Mouse (Mus musculus) NIH3T3 (cell line): ENCODE measurements around the gene Nf2.

Experiments used
- DNase-seq: peaks from one replicate; pipeline ENCODE4 v3.0.0-alpha.2; 2012; ENCODE audit warnings: low read depth

The Nf2 gene

DNA sequence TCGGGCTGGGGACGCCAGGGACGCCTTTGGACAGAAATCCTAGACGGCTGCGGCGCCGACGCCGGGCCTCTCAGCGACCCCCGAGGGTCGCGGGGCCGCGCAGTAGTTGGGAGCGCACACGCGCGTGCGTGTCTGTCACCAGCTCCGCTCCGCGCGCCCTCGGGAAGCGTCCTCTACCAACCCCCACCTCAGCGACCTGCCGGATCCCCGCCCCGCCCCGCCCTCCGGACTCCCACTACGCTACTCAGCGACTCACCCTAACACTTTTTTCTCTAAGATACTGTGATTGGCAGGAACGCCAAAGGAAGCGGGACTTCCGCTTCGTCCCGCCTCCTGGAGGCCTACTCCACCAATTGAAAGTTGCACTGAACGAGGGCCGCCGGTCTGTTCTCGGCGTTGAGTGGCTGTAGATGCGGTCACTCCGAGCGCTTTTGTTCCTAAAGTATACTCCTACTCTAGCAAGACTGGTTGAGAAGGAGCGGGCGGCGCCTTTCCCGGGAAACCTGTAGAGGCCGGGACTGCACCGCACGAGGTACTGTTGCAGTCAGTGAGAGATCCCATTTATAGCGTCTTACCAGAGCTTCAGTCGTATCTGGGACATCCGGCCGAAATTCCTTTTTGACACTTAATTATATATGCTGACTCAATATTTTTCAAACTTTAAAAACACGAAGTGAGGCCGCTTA is at the start of gene Nf2:
TSS of gene Nf2 (minus strand) at position 279 of the 686 bp plus-strand sequence.
- DNase-seq, result peak; percentile 99

DNA sequence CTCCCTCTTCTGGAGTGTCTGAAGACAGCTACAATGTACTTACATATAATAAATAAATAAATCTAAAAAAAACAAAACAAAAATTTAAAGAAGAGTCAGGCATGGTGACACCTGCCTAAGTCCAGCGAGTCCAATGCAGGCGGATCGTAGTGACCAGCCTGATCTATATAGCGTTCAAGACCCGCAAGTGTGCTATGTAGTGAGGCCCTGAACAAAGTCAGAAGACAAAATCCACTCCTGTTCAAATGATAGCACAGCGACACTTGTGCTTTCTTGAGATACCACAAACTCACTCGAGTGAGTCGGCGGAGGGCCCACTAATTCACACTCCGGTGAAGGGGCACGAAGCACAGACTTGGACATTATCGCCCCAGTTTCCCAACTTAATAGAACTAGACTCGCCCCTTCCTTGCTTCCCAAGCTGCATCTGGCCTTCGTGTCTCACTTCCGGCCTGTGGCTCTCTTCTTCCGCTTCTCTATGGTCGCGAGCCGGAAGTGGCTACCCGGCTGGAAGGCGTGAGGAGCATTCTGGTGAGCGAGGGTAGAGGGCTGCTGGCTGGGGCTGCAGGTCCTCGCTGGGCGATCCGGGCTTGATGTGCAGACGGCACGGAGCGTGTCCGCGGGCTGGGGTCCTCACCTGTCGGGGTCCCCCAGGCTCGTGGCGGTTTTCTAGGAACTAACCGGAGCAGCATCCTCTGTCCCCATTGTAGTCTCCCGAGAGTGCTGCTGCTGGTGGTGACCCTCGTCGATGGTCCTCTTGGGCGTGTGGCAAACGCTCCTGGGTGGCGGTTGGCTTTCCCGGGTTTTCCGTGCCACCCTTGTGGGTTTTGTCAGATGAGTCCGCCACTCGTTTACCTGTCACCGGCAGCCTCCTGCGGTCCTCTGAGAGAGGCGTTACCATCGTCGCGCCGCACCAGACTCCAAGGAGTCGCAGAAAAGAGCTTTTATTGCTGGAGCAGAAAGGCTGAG is 45.8 kb upstream of the Nf2 start, which contains the start of gene Thoc5:
TSS of gene Thoc5 (plus strand) at position 473 of the 969 bp plus-strand sequence.
- peak; percentile 89 for DNase-seq

DNA sequence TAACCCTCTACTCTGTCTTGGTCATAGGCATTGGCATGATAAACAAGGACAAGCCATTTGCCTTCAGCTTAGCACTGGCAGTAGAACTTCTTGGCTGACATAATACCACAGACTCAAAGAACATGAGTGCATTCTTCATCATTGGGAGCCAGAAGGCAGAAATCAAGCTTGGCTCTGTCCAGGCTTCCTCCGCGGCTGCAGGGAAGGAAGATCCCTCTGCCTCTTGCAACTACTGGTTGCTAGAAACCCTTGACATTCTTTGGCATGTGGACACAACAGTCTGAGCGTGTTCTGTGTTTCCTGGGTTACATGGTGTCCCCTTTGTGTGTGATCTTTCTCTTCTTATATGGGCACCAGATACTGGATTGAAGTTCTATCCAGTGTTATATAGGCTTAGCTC is 37.7 kb upstream of the Nf2 start:
- no peak for DNase-seq

DNA sequence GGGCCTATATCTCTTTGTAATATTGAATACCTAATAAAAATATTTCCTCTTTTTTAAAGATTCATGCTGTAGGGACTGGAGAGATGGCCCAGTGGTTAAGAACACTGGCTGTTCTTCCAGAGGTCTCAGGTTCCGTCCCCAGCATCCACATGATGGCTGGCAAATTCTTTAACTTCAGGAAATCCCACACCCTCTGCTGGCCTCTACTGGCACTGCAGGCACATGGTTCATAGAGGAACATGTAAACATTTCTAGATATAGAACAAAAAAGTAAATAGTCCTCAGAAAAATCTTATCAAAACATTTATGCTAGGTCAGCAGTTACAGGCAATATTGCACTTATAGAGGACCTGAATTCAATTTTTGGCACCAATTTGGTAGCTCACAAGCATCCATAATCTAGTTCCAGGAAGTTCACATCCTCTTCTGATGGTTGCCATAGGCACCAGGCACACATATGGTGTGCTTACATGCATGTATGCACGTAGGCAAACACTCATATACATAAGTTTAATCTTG is 36.1 kb upstream of the Nf2 start:
- DNase-seq, result peak; percentile 73

DNA sequence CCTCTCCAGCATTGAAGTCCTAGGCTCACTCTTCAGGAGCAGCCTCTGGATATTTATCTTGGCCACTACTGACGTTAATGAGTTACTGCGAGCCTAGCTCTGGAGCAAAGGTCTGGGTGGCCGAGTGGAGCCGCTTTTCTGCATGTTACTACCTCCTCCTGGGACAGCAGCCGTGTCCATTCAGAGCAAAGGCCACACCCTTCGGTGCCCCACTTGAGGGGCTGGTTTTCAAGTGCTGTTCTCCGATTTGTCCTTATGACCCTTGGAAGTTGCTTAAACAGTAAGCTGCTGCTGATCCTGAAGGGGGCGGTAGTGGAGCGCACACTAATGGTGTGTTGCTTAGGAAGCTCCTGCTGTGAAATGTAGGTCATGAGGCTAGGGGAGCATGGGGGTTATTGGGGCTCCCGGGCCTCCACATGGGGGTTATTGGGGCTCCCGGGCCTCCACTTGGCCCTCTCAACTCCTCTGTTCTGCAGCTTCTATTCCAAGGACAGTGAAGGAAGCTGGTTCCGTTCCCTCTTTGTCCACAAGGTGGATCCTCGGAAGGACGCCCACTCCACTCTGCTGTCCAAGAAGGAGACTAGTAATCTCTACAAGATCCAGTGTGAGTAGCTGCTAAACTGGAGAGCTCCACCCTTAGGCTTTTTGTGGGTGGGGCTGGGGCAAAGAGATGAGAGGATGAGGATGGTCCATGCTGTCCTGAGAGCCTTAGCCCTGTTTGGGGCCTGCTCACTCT is 33.7 kb upstream of the Nf2 start:
- no peak for DNase-seq

DNA sequence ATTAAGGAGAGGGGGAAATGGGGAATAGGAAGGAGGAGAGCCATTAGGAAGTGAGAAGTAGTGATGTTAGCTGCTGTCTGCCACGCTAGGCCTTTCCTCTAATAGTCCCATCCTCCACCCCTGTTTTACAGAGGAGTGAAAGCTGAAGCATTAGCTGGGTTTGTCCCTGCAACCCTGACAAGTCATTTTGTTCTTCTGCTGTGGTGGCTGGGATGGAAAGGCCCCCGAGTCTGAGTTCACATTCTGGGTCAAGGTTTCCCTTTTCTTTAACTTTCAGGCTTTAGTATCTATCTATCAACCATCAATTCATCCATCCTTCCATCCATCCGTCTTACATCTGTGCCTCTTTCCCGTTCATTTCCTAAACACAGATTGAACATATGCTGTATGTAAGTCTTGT is 31.8 kb upstream of the Nf2 start:
- DNase-seq, result no peak

DNA sequence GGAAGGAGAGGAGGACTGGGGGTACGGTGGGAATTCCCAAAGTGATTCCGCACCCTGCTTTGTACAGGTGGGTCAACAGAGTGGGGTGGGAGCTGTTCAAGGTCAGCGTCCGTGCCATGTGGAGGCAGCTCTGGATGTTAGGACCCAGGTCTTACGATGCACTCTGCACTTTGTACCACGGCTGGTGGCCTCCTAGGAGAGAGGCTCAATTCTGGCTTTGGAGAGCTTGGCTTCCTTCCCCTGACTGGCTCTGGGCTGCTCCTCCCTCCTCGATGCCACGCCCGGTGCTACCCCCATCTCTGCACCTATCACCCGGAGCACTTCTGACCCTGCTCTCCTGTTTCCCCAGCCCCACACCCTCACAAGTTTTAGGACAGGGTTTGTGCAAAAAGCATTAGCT is 25.2 kb upstream of the Nf2 start:
- DNase-seq, result no peak

DNA sequence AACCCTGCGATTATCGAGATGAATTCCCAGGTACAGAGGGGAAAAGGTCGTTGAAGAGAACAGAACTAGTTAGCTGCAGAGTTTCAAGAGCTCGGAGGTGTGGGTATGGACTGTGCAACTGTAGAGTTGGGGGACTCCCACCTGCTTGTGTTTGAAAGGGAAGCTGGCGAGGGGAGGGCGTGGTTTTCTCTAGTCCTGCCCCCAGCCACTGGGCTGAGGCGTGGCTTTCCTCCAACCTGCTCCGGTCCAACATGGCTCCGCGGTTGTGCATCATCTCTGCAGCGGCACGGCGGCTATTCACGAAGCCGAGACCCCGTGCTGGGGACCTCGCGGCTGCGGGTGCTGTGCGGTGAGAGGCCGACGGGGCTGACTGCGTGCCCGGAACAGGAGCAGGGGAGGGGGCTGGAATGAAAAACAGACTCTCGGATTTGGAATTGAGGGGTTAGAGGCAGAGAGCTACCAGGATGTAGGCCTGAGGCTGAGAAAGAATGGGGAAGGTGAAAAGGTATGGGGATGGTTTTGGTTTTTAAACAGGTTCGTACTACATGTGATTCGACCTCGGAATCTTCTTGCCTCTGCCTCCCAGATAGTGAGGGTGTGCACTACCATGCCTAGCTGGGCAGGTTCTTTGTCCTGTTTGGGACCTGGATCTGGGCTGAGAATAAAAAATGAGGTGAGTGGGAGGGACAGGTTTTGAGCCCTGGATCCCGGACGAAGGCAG is 24.6 kb upstream of the Nf2 start, which contains the start of gene Nipsnap1:
TSS of gene Nipsnap1 (plus strand) at position 197 of the 721 bp plus-strand sequence.
- DNase-seq, result peak; percentile 90

DNA sequence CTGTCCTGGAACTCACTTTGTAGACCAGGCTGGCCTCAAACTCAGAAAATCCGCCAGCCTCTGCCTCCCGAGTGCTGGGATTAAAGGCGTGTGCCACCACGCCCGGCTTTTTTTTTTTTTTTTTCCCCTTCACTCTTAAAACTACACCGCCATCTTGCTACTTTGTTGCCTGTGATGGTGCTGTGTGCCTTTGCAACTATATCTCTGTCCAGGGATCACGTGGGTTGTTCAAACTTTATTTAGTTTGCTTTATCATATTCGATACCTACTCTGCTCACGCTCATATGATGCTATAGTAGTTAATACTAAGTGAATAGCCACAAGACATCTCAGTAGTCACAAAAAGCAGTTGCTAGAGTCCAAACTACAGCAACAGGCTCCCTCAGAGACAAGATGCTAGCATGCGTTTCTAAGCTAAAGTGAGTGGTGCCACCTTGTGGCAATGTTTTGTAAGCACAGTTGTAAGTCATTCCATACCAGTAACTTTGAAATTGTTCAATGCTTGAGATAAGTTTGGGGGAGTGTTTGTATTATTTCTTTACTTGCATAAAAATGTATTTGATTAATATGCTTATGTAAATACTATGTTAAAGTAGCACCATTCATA is 16.4 kb upstream of the Nf2 start:
- DNase-seq, result peak; percentile 94

DNA sequence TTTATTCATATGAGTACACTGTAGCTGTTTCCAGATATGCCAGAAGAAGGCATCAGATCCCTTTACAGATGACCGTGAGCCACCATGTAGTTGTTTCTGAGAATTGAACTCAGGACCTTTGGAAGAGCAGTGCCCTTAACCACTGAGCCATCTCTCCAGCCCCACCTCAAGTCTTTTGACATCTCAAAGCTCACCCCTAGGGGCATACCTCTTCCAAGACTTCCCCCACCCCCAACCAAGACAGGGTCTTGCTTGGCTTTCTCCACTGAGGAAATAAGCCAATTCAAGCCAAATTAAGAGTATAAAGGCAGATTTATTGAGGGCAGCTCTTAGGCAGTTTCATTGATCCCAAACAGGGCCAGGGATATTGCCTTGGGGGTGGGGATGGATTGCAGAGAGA is 13.4 kb upstream of the Nf2 start:
- DNase-seq, result no peak

DNA sequence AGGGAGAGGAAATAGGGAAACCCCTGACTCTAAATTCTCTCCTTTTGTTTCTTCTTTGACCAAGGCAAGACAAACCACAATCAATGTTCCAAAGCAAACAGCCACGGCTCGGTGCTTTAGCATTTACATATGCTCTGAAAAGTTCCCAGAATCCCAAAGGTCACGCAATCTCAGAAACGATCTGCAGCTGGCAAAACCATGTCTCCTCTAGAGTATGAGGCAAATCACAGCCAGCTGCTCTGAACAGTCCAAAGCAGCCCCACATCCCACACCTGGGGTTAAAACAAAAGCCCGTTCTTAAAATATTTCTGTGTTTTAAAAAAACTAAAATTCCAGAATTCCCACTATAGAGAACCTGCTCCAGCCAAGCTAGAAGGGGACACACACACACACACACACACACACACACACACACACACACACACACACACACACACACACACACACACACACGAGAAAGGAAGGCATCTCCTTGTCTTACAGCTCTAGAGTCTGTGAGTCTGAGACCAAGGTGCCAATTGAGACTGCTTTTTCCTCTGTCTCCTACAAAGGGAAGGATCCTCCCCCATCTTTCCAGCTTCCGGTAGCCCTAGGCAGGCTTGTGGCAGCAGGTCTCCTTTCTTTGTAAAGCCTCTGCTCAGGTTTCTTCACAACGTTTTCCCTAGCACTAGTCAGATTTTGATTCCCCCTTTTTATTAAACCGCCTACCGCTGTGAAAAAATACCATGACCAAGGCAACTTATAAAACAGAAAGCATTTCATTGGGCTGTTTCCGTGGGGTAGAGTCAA is 12.7 kb upstream of the Nf2 start:
- DNase-seq, result peak; percentile 34

DNA sequence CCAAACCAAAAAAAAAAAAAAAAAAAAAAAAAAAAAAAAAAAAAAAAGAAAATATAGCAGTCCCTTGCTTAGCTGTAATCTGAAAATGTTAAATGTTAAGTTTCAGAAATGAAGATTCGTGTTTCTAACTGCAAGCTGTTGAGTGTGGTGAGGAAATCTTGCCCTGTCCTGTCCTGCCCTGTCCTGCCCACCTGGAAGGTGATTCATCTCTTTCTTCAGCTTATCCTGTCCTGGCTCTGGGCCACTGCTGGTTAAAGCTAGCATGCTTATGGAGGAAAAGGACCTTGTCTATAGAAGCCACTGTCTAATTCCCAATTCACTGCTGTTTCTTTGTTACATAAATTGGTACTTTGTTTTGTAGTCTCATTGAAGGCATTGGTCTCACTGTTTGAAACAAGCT is 11.7 kb upstream of the Nf2 start:
- DNase-seq, result no peak

DNA sequence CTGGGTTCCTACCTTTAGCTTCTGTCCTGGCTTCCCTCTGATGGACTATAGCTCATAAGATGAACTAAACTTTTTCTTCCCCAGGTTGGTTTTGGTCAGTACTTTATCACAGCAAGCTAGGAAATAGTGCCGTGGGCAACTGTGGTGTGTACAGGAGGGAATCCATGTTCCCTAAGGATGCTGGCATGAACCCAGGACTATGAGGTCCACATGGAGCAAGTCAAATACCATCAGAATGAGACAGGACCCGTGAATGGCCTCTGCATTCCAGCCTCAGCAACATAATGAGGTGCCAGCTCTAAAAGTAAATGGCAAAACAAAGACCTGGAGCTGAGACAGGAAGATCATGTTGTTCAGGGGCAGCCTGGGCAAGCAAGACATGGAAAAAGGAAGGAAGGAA is 9.1 kb upstream of the Nf2 start:
- DNase-seq, result peak; percentile 76

DNA sequence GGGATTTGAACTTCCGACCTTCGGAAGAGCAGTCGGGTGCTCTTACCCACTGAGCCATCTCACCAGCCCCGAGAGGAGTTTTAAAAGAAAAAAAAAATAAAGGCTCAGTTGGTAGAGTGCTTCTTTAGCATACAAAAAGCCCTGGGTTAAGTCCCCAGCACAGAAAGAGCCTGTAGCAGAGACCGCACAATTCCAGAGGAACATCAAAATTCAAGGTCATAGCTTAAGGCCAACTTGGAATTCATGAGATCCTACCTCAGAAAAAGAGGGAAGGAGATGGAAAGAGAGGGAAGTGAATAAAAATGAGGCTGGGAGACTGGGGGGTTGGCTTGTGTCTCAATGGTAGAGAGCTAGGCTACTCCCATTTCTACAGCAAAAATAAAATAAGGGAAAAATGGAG is 4.8 kb upstream of the Nf2 start:
- DNase-seq, result no peak

DNA sequence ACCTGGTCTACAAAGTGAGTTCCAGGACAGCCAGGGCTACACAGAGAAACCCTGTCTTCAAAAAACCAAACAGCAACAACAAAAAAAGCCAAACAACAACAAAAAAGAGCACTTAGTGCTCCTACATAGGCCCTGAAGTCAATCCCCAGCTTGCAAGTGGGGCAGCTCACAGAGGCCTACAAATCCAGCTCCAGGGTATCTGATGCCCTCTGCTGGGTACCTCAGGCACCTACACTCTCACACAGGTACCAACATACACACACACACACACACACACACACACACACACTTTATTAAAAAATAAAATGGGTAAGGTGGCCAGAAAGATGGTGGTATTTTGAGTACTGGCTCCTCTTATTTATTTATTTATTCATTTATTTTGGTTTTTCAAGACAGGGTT is 3.7 kb upstream of the Nf2 start:
- no peak for DNase-seq

DNA sequence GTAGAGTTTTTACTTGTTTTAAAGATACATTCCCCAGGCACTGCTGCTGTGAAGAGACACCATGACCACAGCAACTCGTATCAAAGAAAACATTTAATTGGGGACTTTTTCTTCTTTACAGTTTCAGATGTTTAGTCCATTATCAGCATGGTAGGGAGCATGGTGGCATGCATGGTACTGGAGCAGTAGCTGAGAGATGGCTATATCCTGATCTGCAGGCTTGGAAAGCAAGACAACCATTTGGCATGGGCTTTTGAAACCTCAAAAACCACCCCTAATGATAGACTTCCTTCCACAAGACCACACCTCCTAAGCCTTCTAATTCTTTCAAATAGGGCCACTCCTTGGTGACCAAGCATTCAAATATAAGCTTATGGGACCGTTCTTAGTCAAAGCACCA is 1.1 kb upstream of the Nf2 start:
- no peak for DNase-seq

DNA sequence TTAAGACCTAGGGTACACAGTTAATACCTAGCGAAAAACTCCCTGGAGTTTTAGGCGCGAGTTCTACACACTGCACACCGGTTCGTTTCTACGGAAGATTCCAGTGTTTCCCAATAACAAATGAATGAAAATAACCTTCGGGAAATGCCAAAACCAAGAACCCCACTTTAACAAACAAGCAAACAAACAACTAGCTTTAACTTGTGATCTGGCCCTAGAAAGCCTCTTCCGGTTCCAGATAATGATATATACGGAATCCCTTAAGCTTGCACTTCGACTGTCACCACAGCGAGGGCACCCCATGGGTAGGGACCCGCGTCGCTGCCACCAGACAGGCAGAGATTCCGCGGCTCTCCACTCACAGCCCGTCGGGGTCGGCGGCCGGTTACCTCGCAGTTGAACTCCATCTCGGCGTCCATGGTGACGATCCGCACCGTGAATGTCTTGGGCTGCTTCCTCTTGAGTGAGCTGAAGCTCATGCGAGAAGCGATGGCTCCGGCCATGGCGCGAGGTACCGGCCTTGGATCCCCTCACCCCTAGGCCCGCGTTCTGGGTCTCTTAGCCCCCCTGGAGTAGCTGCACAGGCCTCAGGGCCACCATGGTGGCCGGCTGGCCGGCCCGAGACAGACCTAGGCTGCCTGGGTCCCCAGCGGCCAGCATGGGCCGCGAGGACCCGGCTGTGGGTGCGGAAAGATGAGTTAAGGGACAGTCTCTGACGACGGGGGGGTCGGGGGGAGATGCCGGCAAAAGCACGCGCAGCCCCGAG is 670 bp downstream of the Nf2 start:
- peak; percentile 55 for DNase-seq

DNA sequence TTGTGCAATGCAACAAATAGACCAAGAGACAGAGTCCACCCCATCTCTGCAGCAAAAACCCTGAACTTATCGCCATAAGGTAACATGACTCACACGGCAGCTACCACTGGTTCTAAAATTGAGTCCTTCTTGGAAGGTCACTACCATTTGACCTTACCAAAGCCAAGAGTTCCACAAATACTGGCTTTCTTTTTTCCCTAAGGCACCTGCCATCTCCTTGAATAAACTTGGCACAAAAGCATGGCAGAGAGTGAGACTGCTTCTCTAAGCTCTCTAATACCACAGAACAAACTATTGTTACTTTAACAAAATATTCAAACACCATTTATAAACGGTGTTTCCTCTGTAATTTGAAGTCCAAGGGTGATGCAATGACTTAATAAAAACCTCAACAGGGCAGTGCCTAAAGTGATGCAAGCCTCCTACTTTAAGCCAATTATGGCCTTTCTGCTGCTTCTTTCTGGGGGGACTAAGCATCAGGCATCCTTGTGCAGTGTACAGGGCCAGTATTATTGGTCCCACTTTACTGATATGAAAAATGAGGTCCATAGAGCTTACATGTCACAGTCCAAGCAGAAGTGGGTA is 8.3 kb downstream of the Nf2 start:
- peak; percentile 25 for DNase-seq

DNA sequence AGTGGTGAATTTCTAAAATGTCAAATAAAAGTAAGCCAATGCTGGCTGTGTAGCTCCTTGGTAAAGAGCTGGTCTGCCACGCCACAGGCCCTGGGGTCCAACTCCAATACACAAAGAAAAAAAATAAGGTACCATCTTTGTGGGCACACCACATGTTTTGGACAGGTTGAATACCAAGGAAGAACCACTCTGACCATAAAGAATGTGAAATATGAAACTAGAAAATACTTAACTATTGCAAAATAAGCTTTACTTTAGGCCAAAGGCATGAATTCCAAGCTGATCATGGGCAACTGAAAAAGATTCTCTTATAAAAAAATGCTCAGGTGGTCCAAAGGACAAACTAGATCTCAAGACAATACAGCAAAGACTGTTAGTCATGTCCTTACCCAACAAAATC is 11.1 kb downstream of the Nf2 start:
- peak; percentile 19 for DNase-seq
